Mouse (Mus musculus): ENCODE measurements around the gene Fbxl12. TPM values are rescaled to one million over a fixed set of nuclear protein-coding genes. Genes with fewer than 3 reads are reported as not detected.
A peak's percentile ranks its signal among the peaks of the same experiment; 100 is the strongest.
"Not testable (repeated sequence)": the region's sequence is repeated elsewhere in the genome, so short reads cannot be mapped to it uniquely, and the experiment has no call there.

The Fbxl12 gene
- polyA plus RNA-seq, 1 experiment from 2014 or later = 14.6 TPM

DNA sequence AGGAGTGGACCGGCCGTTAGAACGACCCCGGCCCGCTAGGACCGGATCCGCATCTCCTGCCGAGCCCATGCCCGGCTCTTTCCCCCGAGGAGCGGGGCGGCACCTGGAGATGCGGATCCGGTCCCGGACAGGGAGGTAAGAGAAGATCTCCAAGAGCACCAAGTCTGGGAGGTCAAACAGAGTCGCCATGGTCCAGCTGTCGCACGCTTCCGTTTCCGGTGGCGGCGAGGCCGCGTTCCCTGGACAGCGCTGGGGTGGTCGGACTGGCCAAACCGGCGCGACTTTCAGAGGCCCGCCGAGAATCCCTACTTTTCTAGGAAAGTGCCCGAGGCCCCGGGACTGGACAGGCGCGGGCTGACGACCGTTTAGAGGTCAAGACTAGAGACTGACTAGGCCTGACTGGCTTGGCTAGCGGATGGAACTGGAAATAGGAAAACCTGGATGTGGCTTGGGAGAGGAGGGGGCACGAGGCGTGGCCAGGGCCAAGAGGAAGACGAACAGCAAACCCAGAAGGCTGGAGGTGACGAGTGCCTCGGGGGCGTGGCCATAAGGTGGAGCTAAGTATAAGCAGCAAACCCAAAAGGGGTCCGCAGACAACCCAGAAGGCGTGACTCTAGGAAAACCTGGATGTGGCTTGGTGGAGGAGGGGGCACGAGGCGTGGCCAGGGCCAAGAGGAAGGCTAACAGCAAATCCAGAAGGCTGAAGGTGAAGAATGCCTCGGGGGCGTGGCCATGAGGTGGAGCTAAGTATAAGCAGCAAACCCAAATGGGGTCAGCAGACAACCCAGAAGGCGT, 2.3 kb downstream of the Fbxl12 start, which contains the start of gene Ubl5:
Gene Ubl5 (plus strand): TSS at position 778 of the 795 bp plus-strand sequence.
- Histone ChIP-seq H3K27me3 (ENCODE audit: control insufficient read depth, insufficient read depth, low read length) (no peaks in the 10 kb centered on the region), H3K4me3 (ENCODE audit: low read length) (peak within 1 kb of the TSS; percentile 64), H3K36me3 (ENCODE audit: control insufficient read depth, insufficient read depth, low read length) (peaks cover 28% of the 10 kb centered on the region), H3K9me3 (ENCODE audit: control insufficient read depth, low read length) (no peaks in the 10 kb centered on the region), H3K4me1 (ENCODE audit: control insufficient read depth, insufficient read depth, low read length) (peaks cover 12% of the 10 kb centered on the region), H3K4me2 (replicated peaks; ENCODE audit: low read depth, low read length) (peak within 1 kb of the TSS; percentile 90), H3K27ac (ENCODE audit: low read depth, low read length) (peak within 1 kb of the TSS; percentile 93), H3K9ac (ENCODE audit: low read depth, low read length) (peak within 1 kb of the TSS; percentile 85)
- peak; percentile 95 for ATAC-seq (ENCODE audit: low FRiP score, low TSS enrichment)
- WGBS = under 1% methylated on average over 51 of the region's 51 CpGs

DNA sequence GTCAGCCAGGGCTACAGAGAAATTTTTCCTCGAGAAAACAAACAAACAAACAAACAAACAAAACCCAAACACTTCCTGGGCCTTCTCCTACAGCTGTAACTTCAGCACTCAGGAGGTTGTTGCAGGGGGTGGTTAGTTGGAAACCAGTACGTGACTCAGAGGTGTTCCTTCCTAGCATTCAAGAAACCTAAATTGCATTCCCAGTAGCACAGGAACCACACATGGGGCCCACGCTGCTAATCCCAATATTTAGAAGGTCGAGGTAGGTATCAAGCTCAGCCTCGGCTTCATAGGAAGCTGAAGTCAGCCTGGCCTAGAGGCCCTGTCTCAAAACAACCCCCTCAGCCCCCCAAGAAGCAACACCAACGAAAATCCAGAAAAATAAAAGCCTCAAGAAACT, 3.1 kb downstream of the Fbxl12 start:
- peak overlapping the region; percentile 90 for H3K4me2 ChIP-seq (replicated peaks; ENCODE audit: low read depth, low read length)
- H3K4me1 ChIP-seq (ENCODE audit: control insufficient read depth, insufficient read depth, low read length) = peaks cover 12% of the 10 kb centered on the region
- no peak for ATAC-seq (ENCODE audit: low FRiP score, low TSS enrichment)
- H3K27ac ChIP-seq (ENCODE audit: low read depth, low read length) = peak overlapping the region; percentile 93
- no peaks in the 10 kb centered on the region for H3K9me3 ChIP-seq (ENCODE audit: control insufficient read depth, low read length)
- H3K4me3 ChIP-seq (ENCODE audit: low read length) = peak overlapping the region; percentile 64
- H3K36me3 ChIP-seq (ENCODE audit: control insufficient read depth, insufficient read depth, low read length) = peaks cover 23% of the 10 kb centered on the region
- 18% methylated on average over 6 of the region's 6 CpGs for WGBS
- no peaks in the 10 kb centered on the region for H3K27me3 ChIP-seq (ENCODE audit: control insufficient read depth, insufficient read depth, low read length)
- H3K9ac ChIP-seq (ENCODE audit: low read depth, low read length) = peak overlapping the region; percentile 85

- WGBS = 93% methylated on average over 4 of the region's 4 CpGs
These were observed 5.1 kb downstream of the Fbxl12 start for GRCm38 (mm10) chr9:20639486-20639885.

DNA sequence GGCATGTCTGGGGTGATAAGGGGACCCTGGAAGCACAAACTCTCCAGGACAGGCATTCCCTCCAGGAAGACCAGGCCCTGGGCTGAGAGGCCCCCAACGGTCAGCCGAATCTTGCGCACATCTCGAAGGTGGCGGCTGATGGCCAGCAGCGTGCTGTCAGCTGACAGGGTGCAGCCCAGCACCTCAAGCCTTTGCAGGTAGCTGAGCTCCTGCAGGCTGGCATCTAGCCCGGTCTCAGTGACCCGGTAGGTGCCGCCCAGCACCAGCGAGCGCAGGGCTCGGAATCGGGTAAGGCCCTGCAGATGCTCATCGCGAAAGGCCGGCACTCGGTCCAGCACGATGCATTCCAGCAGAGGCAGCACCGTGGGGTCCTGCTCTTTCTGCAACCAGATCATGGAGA, 6.0 kb downstream of the Fbxl12 start:
- no peak overlapping the region for H3K4me2 ChIP-seq (replicated peaks; ENCODE audit: low read depth, low read length)
- H3K9me3 ChIP-seq (ENCODE audit: control insufficient read depth, low read length) = no peaks in the 10 kb centered on the region
- no peak overlapping the region for H3K27ac ChIP-seq (ENCODE audit: low read depth, low read length)
- WGBS = 92% methylated on average over 19 of the region's 19 CpGs
- no peaks in the 10 kb centered on the region for H3K27me3 ChIP-seq (ENCODE audit: control insufficient read depth, insufficient read depth, low read length)
- ATAC-seq (ENCODE audit: low FRiP score, low TSS enrichment) = no peak
- no peak overlapping the region for H3K4me3 ChIP-seq (ENCODE audit: low read length)
- peaks cover 7% of the 10 kb centered on the region; the same call in 1 of the 2 replicates for H3K4me1 ChIP-seq (ENCODE audit: control insufficient read depth, insufficient read depth, low read length)
- peaks cover 19% of the 10 kb centered on the region for H3K36me3 ChIP-seq (ENCODE audit: control insufficient read depth, insufficient read depth, low read length)
- no peak overlapping the region for H3K9ac ChIP-seq (ENCODE audit: low read depth, low read length)

More at GRCm38 (mm10) chr9:20639486-20639885, 5.1 kb downstream of the Fbxl12 start:
- peaks cover 7% of the 10 kb centered on the region; the same call in 1 of the 2 replicates for H3K4me1 ChIP-seq (ENCODE audit: control insufficient read depth, insufficient read depth, low read length)
- H3K27me3 ChIP-seq (ENCODE audit: control insufficient read depth, insufficient read depth, low read length) = no peaks in the 10 kb centered on the region
- H3K36me3 ChIP-seq (ENCODE audit: control insufficient read depth, insufficient read depth, low read length) = peaks cover 19% of the 10 kb centered on the region
- no peak overlapping the region for H3K9ac ChIP-seq (ENCODE audit: low read depth, low read length)
- no peak overlapping the region for H3K27ac ChIP-seq (ENCODE audit: low read depth, low read length)
- no peak overlapping the region for H3K4me2 ChIP-seq (replicated peaks; ENCODE audit: low read depth, low read length)
- no peaks in the 10 kb centered on the region for H3K9me3 ChIP-seq (ENCODE audit: control insufficient read depth, low read length)
- ATAC-seq (ENCODE audit: low FRiP score, low TSS enrichment) = no peak
- no peak overlapping the region for H3K4me3 ChIP-seq (ENCODE audit: low read length)

DNA sequence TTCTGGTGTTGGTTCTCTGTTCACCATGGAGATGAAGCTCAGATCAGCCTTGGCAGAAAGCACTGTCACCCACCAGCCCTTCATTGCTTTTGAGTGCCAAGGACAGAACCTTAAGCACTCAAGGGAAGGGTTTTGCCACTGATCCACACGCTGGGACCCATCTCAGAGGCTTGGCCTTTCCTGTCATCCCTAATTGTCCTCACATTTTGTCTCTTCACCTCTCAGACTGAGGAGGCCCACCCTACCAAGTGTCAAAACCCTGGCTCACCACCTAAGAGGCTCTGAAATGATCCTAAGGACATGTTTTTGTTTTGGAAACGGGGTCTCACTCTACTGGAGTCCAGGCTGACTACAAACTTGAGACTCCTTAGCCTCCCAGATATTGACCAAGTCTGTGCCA, 7.8 kb downstream of the Fbxl12 start:
- no peak overlapping the region for H3K27ac ChIP-seq (ENCODE audit: low read depth, low read length)
- H3K4me3 ChIP-seq (ENCODE audit: low read length) = no peak overlapping the region
- 78% methylated on average over 2 of the region's 2 CpGs for WGBS
- H3K27me3 ChIP-seq (ENCODE audit: control insufficient read depth, insufficient read depth, low read length) = no peaks in the 10 kb centered on the region
- H3K4me2 ChIP-seq (replicated peaks; ENCODE audit: low read depth, low read length) = no peak overlapping the region
- no peaks in the 10 kb centered on the region for H3K9me3 ChIP-seq (ENCODE audit: control insufficient read depth, low read length)
- H3K36me3 ChIP-seq (ENCODE audit: control insufficient read depth, insufficient read depth, low read length) = peaks cover 19% of the 10 kb centered on the region
- no peak for ATAC-seq (ENCODE audit: low FRiP score, low TSS enrichment)
- H3K4me1 ChIP-seq (ENCODE audit: control insufficient read depth, insufficient read depth, low read length) = peaks cover 7% of the 10 kb centered on the region; the same call in 1 of the 2 replicates
- no peak overlapping the region for H3K9ac ChIP-seq (ENCODE audit: low read depth, low read length)

DNA sequence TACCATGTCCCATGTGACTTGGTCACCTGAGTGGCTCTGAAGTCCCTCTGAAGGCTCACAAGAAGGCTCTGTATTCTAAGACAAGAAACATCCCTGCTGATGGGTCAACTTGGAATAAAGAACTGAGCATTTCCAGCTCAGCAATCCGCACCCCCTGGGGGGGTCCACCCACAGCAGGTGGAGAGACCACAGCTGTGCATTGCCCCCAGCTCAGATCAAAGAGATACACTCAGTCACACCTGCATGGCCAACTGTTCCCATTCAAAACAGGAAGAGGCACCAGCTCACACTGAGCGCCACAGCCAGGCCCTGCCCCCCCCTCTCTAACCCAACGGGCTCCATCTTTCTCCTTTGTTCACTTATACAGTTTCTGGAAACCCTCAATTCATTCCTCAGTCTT, 8.3 kb downstream of the Fbxl12 start:
- ATAC-seq (ENCODE audit: low FRiP score, low TSS enrichment) = no peak

DNA sequence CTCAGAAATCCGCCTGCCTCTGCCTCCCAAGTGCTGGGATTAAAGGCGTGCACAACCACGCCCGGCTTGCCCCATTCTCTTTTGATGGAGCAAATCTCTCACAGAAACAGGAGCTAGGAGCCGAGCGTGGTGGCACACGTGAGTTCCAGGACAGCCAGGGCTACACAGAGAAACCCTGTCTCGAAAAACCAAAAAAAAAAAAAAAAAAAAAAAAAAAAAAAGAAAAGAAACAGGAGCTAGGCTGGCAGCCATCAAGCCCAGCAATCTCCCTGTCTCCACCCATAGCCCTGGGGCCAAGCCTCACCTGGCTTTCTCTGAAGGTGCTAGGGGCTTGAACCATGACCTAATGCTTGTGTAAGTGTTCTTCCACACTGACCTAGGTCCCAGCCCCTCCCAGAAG, 8.9 kb downstream of the Fbxl12 start:
- peaks cover 19% of the 10 kb centered on the region for H3K36me3 ChIP-seq (ENCODE audit: control insufficient read depth, insufficient read depth, low read length)
- WGBS = 89% methylated on average over 8 of the region's 8 CpGs
- not testable (repeated sequence) for H3K9me3 ChIP-seq (ENCODE audit: control insufficient read depth, low read length); ATAC-seq (ENCODE audit: low FRiP score, low TSS enrichment); H3K9ac ChIP-seq (ENCODE audit: low read depth, low read length); H3K27ac ChIP-seq (ENCODE audit: low read depth, low read length); H3K4me2 ChIP-seq (replicated peaks; ENCODE audit: low read depth, low read length); H3K4me3 ChIP-seq (ENCODE audit: low read length); H3K27me3 ChIP-seq (ENCODE audit: control insufficient read depth, insufficient read depth, low read length); H3K4me1 ChIP-seq (ENCODE audit: control insufficient read depth, insufficient read depth, low read length)

More for the DNA sequence above, 8.3 kb downstream of the Fbxl12 start:
- WGBS = 79% methylated on average over 3 of the region's 3 CpGs
- H3K36me3 ChIP-seq (ENCODE audit: control insufficient read depth, insufficient read depth, low read length) = peaks cover 19% of the 10 kb centered on the region
- no peaks in the 10 kb centered on the region for H3K27me3 ChIP-seq (ENCODE audit: control insufficient read depth, insufficient read depth, low read length)
- H3K27ac ChIP-seq (ENCODE audit: low read depth, low read length) = no peak overlapping the region
- no peak overlapping the region for H3K4me3 ChIP-seq (ENCODE audit: low read length)
- no peak overlapping the region for H3K9ac ChIP-seq (ENCODE audit: low read depth, low read length)
- H3K9me3 ChIP-seq (ENCODE audit: control insufficient read depth, low read length) = no peaks in the 10 kb centered on the region
- no peak overlapping the region for H3K4me2 ChIP-seq (replicated peaks; ENCODE audit: low read depth, low read length)
- H3K4me1 ChIP-seq (ENCODE audit: control insufficient read depth, insufficient read depth, low read length) = peaks cover 2% of the 10 kb centered on the region; the same call in 1 of the 2 replicates

GRCm38 (mm10) chr9:20631332-20631731, 13.2 kb downstream of the Fbxl12 start:
- H3K27me3 ChIP-seq (ENCODE audit: control insufficient read depth, insufficient read depth, low read length) = no peaks in the 10 kb centered on the region
- H3K9me3 ChIP-seq (ENCODE audit: control insufficient read depth, low read length) = no peaks in the 10 kb centered on the region
- 90% methylated on average over 2 of the region's 2 CpGs for WGBS
- H3K4me2 ChIP-seq (replicated peaks; ENCODE audit: low read depth, low read length) = no peak overlapping the region
- H3K27ac ChIP-seq (ENCODE audit: low read depth, low read length) = no peak overlapping the region
- no peaks in the 10 kb centered on the region for H3K4me1 ChIP-seq (ENCODE audit: control insufficient read depth, insufficient read depth, low read length)
- no peak overlapping the region for H3K4me3 ChIP-seq (ENCODE audit: low read length)
- no peak for ATAC-seq (ENCODE audit: low FRiP score, low TSS enrichment)
- H3K9ac ChIP-seq (ENCODE audit: low read depth, low read length) = no peak overlapping the region
- H3K36me3 ChIP-seq (ENCODE audit: control insufficient read depth, insufficient read depth, low read length) = no peaks in the 10 kb centered on the region

GRCm38 (mm10) chr9:20616685-20617084, 27.9 kb downstream of the Fbxl12 start:
- WGBS = 85% methylated on average over 2 of the region's 2 CpGs
- Histone ChIP-seq H3K9me3 (ENCODE audit: control insufficient read depth, low read length) (no peaks in the 10 kb centered on the region), H3K4me2 (replicated peaks; ENCODE audit: low read depth, low read length) (no peak overlapping the region), H3K36me3 (ENCODE audit: control insufficient read depth, insufficient read depth, low read length) (peaks cover 7% of the 10 kb centered on the region; the same call in 1 of the 2 replicates), H3K4me3 (ENCODE audit: low read length) (no peak overlapping the region), H3K27ac (ENCODE audit: low read depth, low read length) (no peak overlapping the region), H3K9ac (ENCODE audit: low read depth, low read length) (no peak overlapping the region), H3K4me1 (ENCODE audit: control insufficient read depth, insufficient read depth, low read length) (no peaks in the 10 kb centered on the region), H3K27me3 (ENCODE audit: control insufficient read depth, insufficient read depth, low read length) (no peaks in the 10 kb centered on the region)
- ATAC-seq (ENCODE audit: low FRiP score, low TSS enrichment) = no peak
